Mouse (Mus musculus): ENCODE data around the gene Ttc26. TPM values are rescaled to one million over a fixed set of nuclear protein-coding genes. Genes with fewer than 3 reads are reported as not detected.

Ttc26 gene
- polyA plus RNA-seq (2015; fragmentation: Nextera tagmentation; extraction: Ambion mirVana): 4.3 and 5.1 TPM in 2 replicates

GRCm38 (mm10) chr6:38381129-38381771 lies at the start of gene Ttc26:
Ttc26 (plus strand) TSS chr6:38381469.
- ATAC-seq (replicated peaks; ENCODE audit: low FRiP score, low read depth) (peak; percentile 90), DNase-seq (ENCODE audit: low spot score) (peak; percentile 87)
- Histone ChIP-seq H3K36me3 (ENCODE audit: insufficient read depth, low read length) (0 out of 2 replicates have a peak, but pooled peaks cover 5% of the 10 kb centered on the region), H3K4me1 (replicated peaks; ENCODE audit: insufficient read depth, low read length) (peaks cover 4% of the 10 kb centered on the region; the same call in 1 of the 2 replicates), H3K4me2 (ENCODE audit: low read length) (peak within 1 kb of the TSS; percentile 86), H3K9ac (ENCODE audit: low read depth, low read length) (peak within 1 kb of the TSS; percentile 70), H3K4me3 (replicated peaks; ENCODE audit: low read depth, low read length) (peak within 1 kb of the TSS; percentile 55), H3K27me3 (ENCODE audit: insufficient read depth, low read length) (no peaks in the 10 kb centered on the region), H3K9me3 (replicated peaks; ENCODE audit: low read length) (no peaks in the 10 kb centered on the region), H3K27ac (peak within 1 kb of the TSS; percentile 64; the same call in 1 of the 2 replicates)
- under 1% methylated on average over 26 of the region's 26 CpGs for WGBS
- TF ChIP-seq CTCF (IDR thresholded peaks at IDR 0.05; ENCODE audit: low read depth): no peak

- no peaks in the 10 kb centered on the region for H3K4me1 ChIP-seq (replicated peaks; ENCODE audit: insufficient read depth, low read length)
- 50% methylated on average over 6 of the region's 6 CpGs for whole genome bisulfite sequencing
- no peaks in the 10 kb centered on the region for H3K27me3 ChIP-seq (ENCODE audit: insufficient read depth, low read length)
- H3K4me3 ChIP-seq (replicated peaks; ENCODE audit: low read depth, low read length): no peak overlapping the region
- ATAC-seq (replicated peaks; ENCODE audit: low FRiP score, low read depth): no peak
- H3K9me3 ChIP-seq (replicated peaks; ENCODE audit: low read length): no peaks in the 10 kb centered on the region
- H3K4me2 ChIP-seq (ENCODE audit: low read length): no peak overlapping the region
- no peak for TF ChIP-seq CTCF (IDR thresholded peaks at IDR 0.05; ENCODE audit: low read depth)
- H3K9ac ChIP-seq (ENCODE audit: low read depth, low read length): no peak overlapping the region
- DNase-seq (ENCODE audit: low spot score): no peak
- 0 out of 2 replicates have a peak, but pooled peaks cover 3% of the 10 kb centered on the region for H3K36me3 ChIP-seq (ENCODE audit: insufficient read depth, low read length)
- no peak overlapping the region for H3K27ac ChIP-seq
These were observed 46.0 kb upstream of the Ttc26 start for GRCm38 (mm10) chr6:38335264-38335663.

- Histone ChIP-seq H3K4me2 (ENCODE audit: low read length) (no peak overlapping the region), H3K9ac (ENCODE audit: low read depth, low read length) (no peak overlapping the region), H3K4me1 (replicated peaks; ENCODE audit: insufficient read depth, low read length) (0 out of 2 replicates have a peak, but pooled peaks cover 4% of the 10 kb centered on the region), H3K27ac (no peak overlapping the region), H3K9me3 (replicated peaks; ENCODE audit: low read length) (no peaks in the 10 kb centered on the region), H3K4me3 (replicated peaks; ENCODE audit: low read depth, low read length) (no peak overlapping the region), H3K27me3 (ENCODE audit: insufficient read depth, low read length) (no peaks in the 10 kb centered on the region), H3K36me3 (ENCODE audit: insufficient read depth, low read length) (0 out of 2 replicates have a peak, but pooled peaks cover 3% of the 10 kb centered on the region)
- DNase-seq (ENCODE audit: low spot score) (no peak), ATAC-seq (replicated peaks; ENCODE audit: low FRiP score, low read depth) (no peak)
- peak; percentile 8; the same call in 1 of the 2 replicates for TF ChIP-seq CTCF (IDR thresholded peaks at IDR 0.05; ENCODE audit: low read depth)
- 98% methylated on average over 4 of the region's 4 CpGs for WGBS
These were observed 44.0 kb upstream of the Ttc26 start for GRCm38 (mm10) chr6:38337166-38337705.

- no peak for ATAC-seq (replicated peaks; ENCODE audit: low FRiP score, low read depth)
- no peak for TF ChIP-seq CTCF (IDR thresholded peaks at IDR 0.05; ENCODE audit: low read depth)
These were observed 43.3 kb upstream of the Ttc26 start for GRCm38 (mm10) chr6:38337951-38338350.

GRCm38 (mm10) chr6:38339078-38339477 lies 42.2 kb upstream of the Ttc26 start:
- TF ChIP-seq CTCF (IDR thresholded peaks at IDR 0.05; ENCODE audit: low read depth): no peak
- Histone ChIP-seq H3K4me1 (replicated peaks; ENCODE audit: insufficient read depth, low read length) (0 out of 2 replicates have a peak, but pooled peaks cover 4% of the 10 kb centered on the region), H3K9me3 (replicated peaks; ENCODE audit: low read length) (no peaks in the 10 kb centered on the region), H3K4me2 (ENCODE audit: low read length) (no peak overlapping the region), H3K27ac (no peak overlapping the region), H3K27me3 (ENCODE audit: insufficient read depth, low read length) (no peaks in the 10 kb centered on the region), H3K36me3 (ENCODE audit: insufficient read depth, low read length) (0 out of 2 replicates have a peak, but pooled peaks cover 3% of the 10 kb centered on the region), H3K4me3 (replicated peaks; ENCODE audit: low read depth, low read length) (no peak overlapping the region), H3K9ac (ENCODE audit: low read depth, low read length) (no peak overlapping the region)
- no peak for DNase-seq (ENCODE audit: low spot score)
- ATAC-seq (replicated peaks; ENCODE audit: low FRiP score, low read depth): no peak
- WGBS: 80% methylated on average over 2 of the region's 2 CpGs

More at GRCm38 (mm10) chr6:38337951-38338350, 43.3 kb upstream of the Ttc26 start:
- DNase-seq (ENCODE audit: low spot score): no peak
- Histone ChIP-seq H3K4me2 (ENCODE audit: low read length) (no peak overlapping the region), H3K27me3 (ENCODE audit: insufficient read depth, low read length) (no peaks in the 10 kb centered on the region), H3K4me1 (replicated peaks; ENCODE audit: insufficient read depth, low read length) (0 out of 2 replicates have a peak, but pooled peaks cover 4% of the 10 kb centered on the region), H3K9ac (ENCODE audit: low read depth, low read length) (no peak overlapping the region), H3K27ac (no peak overlapping the region), H3K9me3 (replicated peaks; ENCODE audit: low read length) (no peaks in the 10 kb centered on the region), H3K36me3 (ENCODE audit: insufficient read depth, low read length) (0 out of 2 replicates have a peak, but pooled peaks cover 3% of the 10 kb centered on the region), H3K4me3 (replicated peaks; ENCODE audit: low read depth, low read length) (no peak overlapping the region)
- WGBS: 58% methylated on average over 6 of the region's 6 CpGs

- DNase-seq (ENCODE audit: low spot score): no peak
- Histone ChIP-seq H3K9ac (ENCODE audit: low read depth, low read length) (no peak overlapping the region), H3K27ac (no peak overlapping the region), H3K27me3 (ENCODE audit: insufficient read depth, low read length) (no peaks in the 10 kb centered on the region), H3K36me3 (ENCODE audit: insufficient read depth, low read length) (no peaks in the 10 kb centered on the region), H3K4me1 (replicated peaks; ENCODE audit: insufficient read depth, low read length) (0 out of 2 replicates have a peak, but pooled peaks cover 4% of the 10 kb centered on the region), H3K4me3 (replicated peaks; ENCODE audit: low read depth, low read length) (no peak overlapping the region), H3K9me3 (replicated peaks; ENCODE audit: low read length) (no peaks in the 10 kb centered on the region), H3K4me2 (ENCODE audit: low read length) (no peak overlapping the region; the same call in 1 of the 2 replicates)
- ATAC-seq (replicated peaks; ENCODE audit: low FRiP score, low read depth): no peak
- 59% methylated on average over 11 of the region's 11 CpGs for WGBS
- no peak for TF ChIP-seq CTCF (IDR thresholded peaks at IDR 0.05; ENCODE audit: low read depth)
These were observed 39.3 kb upstream of the Ttc26 start for GRCm38 (mm10) chr6:38341751-38342665.
